Mouse (Mus musculus): ENCODE results near the gene Stim2. TPM values are rescaled to one million over a fixed set of nuclear protein-coding genes. Genes with fewer than 3 reads are reported as not detected.

The Stim2 gene
- polyA plus RNA-seq, 1 experiment = 6.9 TPM

DNA sequence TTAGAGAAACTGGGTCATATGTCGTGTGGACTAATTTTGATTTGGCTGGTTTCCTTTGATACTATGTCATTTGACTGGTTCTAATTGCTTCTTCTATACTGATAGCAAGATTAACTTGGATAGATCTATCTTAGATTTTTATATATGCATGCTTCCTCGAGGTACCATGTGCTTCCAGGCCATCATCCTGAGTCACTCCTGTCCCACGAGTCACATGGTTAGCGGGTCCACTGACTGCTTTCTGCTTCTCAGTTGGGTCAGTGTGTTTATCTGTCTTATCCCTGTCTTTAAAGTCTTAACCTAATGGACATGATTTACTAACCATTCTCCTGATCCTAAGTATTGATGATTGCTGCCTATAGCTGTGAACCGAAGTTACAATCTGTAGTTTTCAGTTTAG is 34.9 kb downstream of the Stim2 start:
- TF ChIP-seq GATA1 (IDR thresholded peaks at IDR 0.05; ENCODE audit: borderline replicate concordance, low read length) (no peak), FLI1 (IDR thresholded peaks at IDR 0.05; ENCODE audit: low read length) (no peak)
- no peak overlapping the region for H3K4me3 ChIP-seq (replicated peaks)
- peaks cover 34% of the 10 kb centered on the region for H3K4me1 ChIP-seq
- H3K27me3 ChIP-seq (replicated peaks) = no peaks in the 10 kb centered on the region
- no peaks in the 10 kb centered on the region for H3K9me3 ChIP-seq
- peaks cover 10% of the 10 kb centered on the region for H3K36me3 ChIP-seq (replicated peaks; ENCODE audit: low read length)

DNA sequence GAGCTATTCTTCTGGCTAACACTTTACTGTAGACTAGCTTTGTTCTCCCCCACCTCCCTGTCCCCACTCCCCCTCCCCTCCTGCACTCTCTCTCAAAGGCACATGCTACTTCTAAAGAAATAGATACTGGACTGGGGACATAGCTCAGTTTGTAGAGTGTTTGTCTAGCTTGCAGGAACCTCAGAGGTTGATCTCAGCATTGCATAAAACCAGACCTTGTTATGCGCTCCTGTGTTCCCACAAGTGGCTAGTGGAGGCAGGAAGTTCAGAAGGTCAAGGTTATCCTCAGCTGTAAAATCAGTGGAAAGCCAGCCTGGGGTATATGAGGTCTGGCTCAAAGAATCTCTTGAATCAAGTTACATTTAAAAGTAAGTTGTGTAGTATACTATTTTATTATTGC is 36.4 kb downstream of the Stim2 start:
- no peaks in the 10 kb centered on the region for H3K27me3 ChIP-seq (replicated peaks)
- H3K36me3 ChIP-seq (replicated peaks; ENCODE audit: low read length) = peaks cover 3% of the 10 kb centered on the region
- no peak overlapping the region for H3K4me3 ChIP-seq (replicated peaks)
- H3K9me3 ChIP-seq = no peaks in the 10 kb centered on the region
- TF ChIP-seq GATA1 (IDR thresholded peaks at IDR 0.05; ENCODE audit: borderline replicate concordance, low read length) (no peak), FLI1 (IDR thresholded peaks at IDR 0.05; ENCODE audit: low read length) (no peak)
- peaks cover 37% of the 10 kb centered on the region for H3K4me1 ChIP-seq

DNA sequence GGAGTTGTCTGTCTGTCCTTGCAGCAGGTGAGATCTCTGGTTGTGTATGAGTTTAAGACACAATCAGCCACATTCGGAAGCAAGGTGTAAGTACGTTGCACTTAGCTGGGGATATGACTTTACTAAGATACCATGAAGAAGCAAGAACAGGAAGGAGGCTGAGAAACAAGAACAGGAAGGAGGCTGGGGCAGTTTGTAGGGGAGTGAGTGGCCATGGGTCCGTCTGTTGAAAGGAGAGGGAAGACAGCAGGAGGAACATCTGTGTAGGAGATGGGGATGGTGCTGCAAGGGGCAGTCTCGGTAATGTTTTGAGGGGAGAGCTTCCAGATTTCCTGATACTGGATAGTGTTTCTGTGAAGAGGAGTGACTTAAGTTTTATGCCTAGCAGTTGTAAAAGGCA is 40.3 kb downstream of the Stim2 start:
- peaks cover 60% of the 10 kb centered on the region for H3K4me1 ChIP-seq
- H3K9me3 ChIP-seq = no peaks in the 10 kb centered on the region
- H3K36me3 ChIP-seq (replicated peaks; ENCODE audit: low read length) = no peaks in the 10 kb centered on the region
- no peaks in the 10 kb centered on the region for H3K27me3 ChIP-seq (replicated peaks)
- no peak for TF ChIP-seq GATA1 (IDR thresholded peaks at IDR 0.05; ENCODE audit: borderline replicate concordance, low read length)
- no peak for TF ChIP-seq FLI1 (IDR thresholded peaks at IDR 0.05; ENCODE audit: low read length)
- peak overlapping the region; percentile 24 for H3K4me3 ChIP-seq (replicated peaks)

DNA sequence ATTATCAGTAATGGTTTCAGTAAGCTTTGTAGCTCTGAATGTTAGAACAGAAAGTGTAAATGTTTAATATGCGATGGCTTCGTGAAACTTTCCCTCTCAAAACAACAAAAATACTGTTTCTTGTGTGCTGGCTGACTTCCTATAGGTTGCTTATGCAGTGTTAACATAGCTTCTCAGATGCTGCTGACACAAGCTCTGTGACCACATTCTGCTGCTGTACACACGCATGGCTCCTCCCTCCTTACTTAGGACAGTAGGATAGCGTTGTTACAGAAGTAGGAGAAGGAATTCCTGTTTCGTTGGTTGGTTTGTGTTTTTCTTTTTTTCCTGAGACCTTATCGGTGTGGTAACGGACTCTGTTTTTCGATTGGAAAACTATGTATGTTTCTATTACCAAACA is 42.2 kb downstream of the Stim2 start:
- no peak for TF ChIP-seq FLI1 (IDR thresholded peaks at IDR 0.05; ENCODE audit: low read length)
- no peak for TF ChIP-seq GATA1 (IDR thresholded peaks at IDR 0.05; ENCODE audit: borderline replicate concordance, low read length)
- Histone ChIP-seq H3K4me1 (peaks cover 72% of the 10 kb centered on the region), H3K4me3 (replicated peaks) (peak overlapping the region; percentile 64), H3K9me3 (no peaks in the 10 kb centered on the region), H3K27me3 (replicated peaks) (no peaks in the 10 kb centered on the region), H3K36me3 (replicated peaks; ENCODE audit: low read length) (no peaks in the 10 kb centered on the region)

DNA sequence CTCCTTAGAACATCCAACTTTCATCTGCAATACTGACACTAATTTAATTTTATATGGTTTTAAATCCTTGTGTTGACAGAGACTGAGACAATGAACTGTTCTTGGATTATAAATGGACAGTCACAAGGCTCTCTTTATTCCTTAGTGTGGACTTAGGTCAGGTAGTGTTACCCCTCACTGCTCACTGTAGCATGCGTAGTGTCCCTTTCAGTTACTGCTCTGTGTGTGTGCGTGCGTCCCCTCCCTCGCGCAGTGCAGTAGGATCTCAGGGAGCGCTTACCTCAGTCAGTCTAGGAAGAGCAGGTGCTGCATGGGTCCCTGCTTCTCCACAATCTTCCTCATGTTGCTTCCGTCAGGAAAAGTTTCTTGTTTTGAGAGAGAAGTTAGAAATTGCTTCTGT is 43.7 kb downstream of the Stim2 start:
- Histone ChIP-seq H3K4me3 (replicated peaks) (no peak overlapping the region), H3K27me3 (replicated peaks) (no peaks in the 10 kb centered on the region), H3K9me3 (no peaks in the 10 kb centered on the region), H3K36me3 (replicated peaks; ENCODE audit: low read length) (no peaks in the 10 kb centered on the region), H3K4me1 (peaks cover 82% of the 10 kb centered on the region)
- TF ChIP-seq FLI1 (IDR thresholded peaks at IDR 0.05; ENCODE audit: low read length) (no peak), GATA1 (IDR thresholded peaks at IDR 0.05; ENCODE audit: borderline replicate concordance, low read length) (no peak)

DNA sequence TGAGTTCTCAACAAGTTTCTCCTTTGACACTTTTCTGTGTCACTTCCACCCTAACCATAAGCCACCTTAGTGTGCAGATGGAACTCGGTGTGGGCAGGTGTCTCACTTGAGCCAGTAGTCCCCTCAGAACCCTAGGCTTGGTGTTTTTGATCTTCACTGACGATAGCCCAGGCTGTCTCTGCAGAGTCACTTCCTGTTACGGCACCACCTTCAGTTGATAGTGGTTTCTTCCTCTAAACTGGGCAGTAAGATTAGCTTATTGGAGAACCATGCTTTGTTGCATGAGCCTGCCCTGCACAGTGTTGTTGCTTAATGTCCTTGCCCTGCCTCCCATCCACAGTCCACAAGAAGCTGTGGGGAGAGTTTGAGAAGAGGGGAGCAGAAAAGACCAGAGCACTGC is 47.2 kb downstream of the Stim2 start:
- no peaks in the 10 kb centered on the region for H3K27me3 ChIP-seq (replicated peaks)
- H3K4me1 ChIP-seq = peaks cover 86% of the 10 kb centered on the region
- H3K4me3 ChIP-seq (replicated peaks) = peak overlapping the region; percentile 83
- H3K36me3 ChIP-seq (replicated peaks; ENCODE audit: low read length) = no peaks in the 10 kb centered on the region
- TF ChIP-seq GATA1 (IDR thresholded peaks at IDR 0.05; ENCODE audit: borderline replicate concordance, low read length) (0 out of 3 replicates have a peak, but pooled peaks have one; percentile 41), FLI1 (IDR thresholded peaks at IDR 0.05; ENCODE audit: low read length) (no peak)
- H3K9me3 ChIP-seq = no peaks in the 10 kb centered on the region

DNA sequence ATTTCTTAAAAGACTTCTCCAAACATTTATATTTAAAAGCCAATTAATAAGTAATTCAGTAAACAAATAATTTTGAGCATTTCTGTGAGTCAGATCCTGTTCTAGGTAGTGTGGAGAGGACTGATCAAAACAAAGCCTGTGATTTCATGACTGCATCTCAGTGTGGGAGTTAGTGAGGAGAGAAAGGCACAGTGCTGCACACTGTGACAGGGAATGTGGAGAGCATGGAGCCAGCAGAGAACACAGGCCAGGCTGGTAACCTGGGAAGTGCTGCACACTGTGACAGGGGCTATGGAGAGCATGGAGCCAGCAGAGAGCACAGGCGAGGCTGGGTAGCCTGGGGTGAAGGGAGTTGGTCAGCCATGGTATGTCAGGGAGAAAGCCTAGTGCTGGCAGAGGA is 48.1 kb downstream of the Stim2 start:
- H3K4me3 ChIP-seq (replicated peaks) = peak overlapping the region; percentile 79
- no peaks in the 10 kb centered on the region for H3K9me3 ChIP-seq
- peaks cover 88% of the 10 kb centered on the region for H3K4me1 ChIP-seq
- H3K36me3 ChIP-seq (replicated peaks; ENCODE audit: low read length) = no peaks in the 10 kb centered on the region
- TF ChIP-seq GATA1 (IDR thresholded peaks at IDR 0.05; ENCODE audit: borderline replicate concordance, low read length) = no peak
- TF ChIP-seq FLI1 (IDR thresholded peaks at IDR 0.05; ENCODE audit: low read length) = no peak
- H3K27me3 ChIP-seq (replicated peaks) = no peaks in the 10 kb centered on the region

DNA sequence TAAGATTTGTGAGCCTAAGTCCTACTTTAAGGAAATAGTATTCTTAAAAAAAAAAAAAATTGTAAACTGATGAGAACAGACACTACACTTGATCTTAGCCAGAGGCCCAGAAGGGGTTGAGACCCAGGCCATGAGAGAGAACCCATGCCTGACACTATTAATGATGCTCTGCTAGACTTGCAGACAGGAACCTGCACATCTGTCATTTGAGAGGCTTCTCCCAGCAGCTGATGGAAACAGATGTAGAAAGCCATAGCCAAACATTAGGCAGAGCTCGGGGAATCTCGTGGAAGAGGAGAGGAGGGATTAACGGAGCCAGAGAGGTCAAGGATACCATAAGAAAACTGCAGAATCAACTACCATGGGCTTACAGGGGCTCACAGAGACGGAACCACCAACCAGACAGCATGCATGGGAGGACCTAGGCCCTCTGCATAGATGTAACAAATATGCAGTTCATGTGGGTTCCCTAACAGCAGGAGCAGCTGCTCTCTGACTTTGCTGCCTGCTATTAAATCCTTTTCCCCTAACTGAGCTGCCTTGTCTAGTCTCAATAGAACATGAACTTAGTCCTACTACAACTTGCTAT is 50.9 kb downstream of the Stim2 start:
- TF ChIP-seq GATA1 (IDR thresholded peaks at IDR 0.05; ENCODE audit: borderline replicate concordance, low read length) = no peak
- TF ChIP-seq FLI1 (IDR thresholded peaks at IDR 0.05; ENCODE audit: low read length) = no peak
- no peaks in the 10 kb centered on the region for H3K9me3 ChIP-seq
- H3K27me3 ChIP-seq (replicated peaks) = no peaks in the 10 kb centered on the region
- H3K4me1 ChIP-seq = peaks cover 84% of the 10 kb centered on the region
- no peak overlapping the region for H3K4me3 ChIP-seq (replicated peaks)
- H3K36me3 ChIP-seq (replicated peaks; ENCODE audit: low read length) = peaks cover 10% of the 10 kb centered on the region

DNA sequence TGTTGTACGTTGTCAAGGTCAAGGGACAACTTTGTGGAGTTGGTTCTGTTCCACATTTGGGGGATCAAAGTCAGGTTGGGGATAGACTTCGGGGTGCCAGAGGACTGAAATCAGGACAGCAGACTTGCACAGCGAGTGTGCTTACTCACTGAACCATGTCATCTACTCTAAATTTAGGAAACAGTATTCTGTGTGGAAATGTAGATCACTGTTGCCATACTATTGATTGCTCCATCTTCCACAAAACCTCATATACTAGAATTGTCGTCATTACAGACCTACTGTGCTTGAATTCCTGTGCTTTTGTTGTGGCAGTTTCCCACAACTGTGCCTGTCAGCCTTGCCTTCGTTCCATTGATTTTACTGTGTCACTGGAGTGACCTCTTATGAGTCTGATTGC is 51.6 kb downstream of the Stim2 start:
- H3K4me1 ChIP-seq = peaks cover 77% of the 10 kb centered on the region
- H3K9me3 ChIP-seq = no peaks in the 10 kb centered on the region
- no peaks in the 10 kb centered on the region for H3K27me3 ChIP-seq (replicated peaks)
- no peak overlapping the region for H3K4me3 ChIP-seq (replicated peaks)
- peaks cover 17% of the 10 kb centered on the region for H3K36me3 ChIP-seq (replicated peaks; ENCODE audit: low read length)
- no peak for TF ChIP-seq FLI1 (IDR thresholded peaks at IDR 0.05; ENCODE audit: low read length)
- no peak for TF ChIP-seq GATA1 (IDR thresholded peaks at IDR 0.05; ENCODE audit: borderline replicate concordance, low read length)

DNA sequence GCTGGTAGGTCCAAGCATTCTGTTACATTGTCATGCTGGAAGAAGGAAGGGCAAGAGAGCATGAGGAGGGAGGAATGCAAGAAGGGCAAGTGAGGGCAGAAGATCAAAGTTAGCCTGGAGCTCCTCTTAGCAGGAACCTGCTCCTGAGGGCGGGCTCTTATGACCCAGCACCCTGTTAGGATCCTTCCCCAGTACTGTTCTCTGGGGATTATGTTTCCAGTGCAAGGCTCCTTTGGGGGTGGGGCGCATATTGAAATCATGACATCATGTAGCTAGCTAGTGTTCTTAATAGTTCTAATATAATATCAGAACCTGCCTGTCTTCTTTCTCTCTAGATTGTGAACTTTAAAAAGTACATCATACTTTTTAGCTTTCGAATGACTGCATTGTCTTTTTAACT is 52.8 kb downstream of the Stim2 start:
- H3K27me3 ChIP-seq (replicated peaks) = no peaks in the 10 kb centered on the region
- no peaks in the 10 kb centered on the region for H3K9me3 ChIP-seq
- no peak overlapping the region for H3K4me3 ChIP-seq (replicated peaks)
- H3K4me1 ChIP-seq = peaks cover 66% of the 10 kb centered on the region
- TF ChIP-seq FLI1 (IDR thresholded peaks at IDR 0.05; ENCODE audit: low read length) (no peak), GATA1 (IDR thresholded peaks at IDR 0.05; ENCODE audit: borderline replicate concordance, low read length) (no peak)
- H3K36me3 ChIP-seq (replicated peaks; ENCODE audit: low read length) = peaks cover 27% of the 10 kb centered on the region

DNA sequence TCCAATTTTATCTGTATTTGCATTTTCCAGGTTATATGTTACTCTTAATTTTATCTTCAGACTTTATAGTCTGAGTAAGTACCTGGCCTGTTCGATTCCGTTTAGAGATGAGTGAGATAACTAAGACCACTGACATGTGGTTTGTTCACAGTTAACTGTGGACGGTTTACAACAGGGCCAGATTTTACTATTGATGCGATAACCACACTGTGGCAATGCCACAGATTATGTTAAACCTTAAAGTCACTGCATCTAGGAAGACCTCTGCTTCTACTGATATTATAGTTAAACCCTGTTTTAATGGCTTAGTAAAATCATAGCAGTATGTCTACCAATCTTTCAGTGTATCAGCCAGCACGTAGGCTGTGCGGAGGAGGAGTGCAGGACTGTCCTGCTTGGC is 53.9 kb downstream of the Stim2 start:
- no peaks in the 10 kb centered on the region for H3K9me3 ChIP-seq
- H3K36me3 ChIP-seq (replicated peaks; ENCODE audit: low read length) = peaks cover 35% of the 10 kb centered on the region
- H3K27me3 ChIP-seq (replicated peaks) = no peaks in the 10 kb centered on the region
- peaks cover 57% of the 10 kb centered on the region for H3K4me1 ChIP-seq
- TF ChIP-seq GATA1 (IDR thresholded peaks at IDR 0.05; ENCODE audit: borderline replicate concordance, low read length) = no peak
- no peak for TF ChIP-seq FLI1 (IDR thresholded peaks at IDR 0.05; ENCODE audit: low read length)
- H3K4me3 ChIP-seq (replicated peaks) = no peak overlapping the region

Measured in megakaryocyte, embryonic 14.5 days (primary cell).